Mouse (Mus musculus) intestine, postnatal 0 days (tissue): ENCODE measurements at regions not wholly inside any gene's neighbourhood (a gene's known extent, or its start where the extent isn't known, plus 50 kb on each side); places are given as distances from the start of the nearest gene placed in this dataset.

ENCODE experiments used
- ATAC-seq: fragments of 200-750 bp; cut with Nextera tagmentation; 2 replicates; pipeline ENCODE4 v1.8.0; 2017; ENCODE audit warnings: mild to moderate bottlenecking, moderate TSS enrichment, moderate library complexity
- H3K27ac ChIP-seq: fragments of 300-500 bp; sonication (generic); 2 replicates; pipeline ENCODE4 v1.5.1; 2014; ENCODE audit warnings: mild to moderate bottlenecking, low read depth, low read length, moderate library complexity
- H3K27me3 ChIP-seq: fragments of 300-500 bp; sonication (generic); replicated peaks from 2 replicates; pipeline ENCODE4 v1.6.1; 2014; ENCODE audit warnings: low read length, mixed read lengths; ENCODE audit not compliant: control insufficient read depth, insufficient read depth
- H3K36me3 ChIP-seq: fragments of 300-500 bp; sonication (generic); 2 replicates; pipeline ENCODE4 v1.6.1; 2014; ENCODE audit warnings: mild to moderate bottlenecking, moderate library complexity; ENCODE audit not compliant: control insufficient read depth, insufficient read depth
- H3K4me1 ChIP-seq: fragments of 300-500 bp; sonication (generic); replicated peaks from 2 replicates; pipeline ENCODE4 v1.6.1; 2014; ENCODE audit warnings: antibody characterized with exemption, low read length, mixed read lengths; ENCODE audit not compliant: control insufficient read depth, insufficient read depth
- H3K4me2 ChIP-seq: fragments of 300-500 bp; sonication (generic); replicated peaks from 2 replicates; pipeline ENCODE4 v1.6.1; 2014; ENCODE audit warnings: low read depth, mild to moderate bottlenecking, moderate library complexity
- H3K4me3 ChIP-seq: fragments of 300-500 bp; sonication (generic); 2 replicates; pipeline ENCODE4 v1.5.1; 2014; ENCODE audit warnings: low read depth, low read length
- H3K9ac ChIP-seq: fragments of 300-500 bp; sonication (generic); 2 replicates; pipeline ENCODE4 v1.6.1; 2014; ENCODE audit warnings: mild to moderate bottlenecking, low read depth, low read length
- H3K9me3 ChIP-seq: fragments of 300-500 bp; sonication (generic); 2 replicates; pipeline ENCODE4 v1.6.1; 2016; ENCODE audit warnings: mixed run types; ENCODE audit not compliant: control insufficient read depth
- CTCF ChIP-seq: sonication (generic); IDR thresholded peaks from 2 replicates; pipeline ENCODE4 v1.5.1; 2016; ENCODE audit warnings: low read depth, mild to moderate bottlenecking, control low read depth, antibody characterized with exemption, moderate library complexity
- WGBS: fragments of 180-500 bp; shearing (Covaris S2); extraction: QIAGEN DNeasy Blood & Tissue Kit; methylation state at CpG from one replicate; pipeline ENCODE4 v1.1.7; 2014; 5-methylcytosine and 5-hydroxymethylcytosine counted together

GRCm38 (mm10) chr9:115604450-115604849, 294.2 kb upstream of the Stt3b start:
- WGBS: 81% methylated on average over 3 of the region's 3 CpGs
- Histone ChIP-seq H3K9me3 (no peaks in the 10 kb centered on the region), H3K27ac (no peak overlapping the region), H3K4me1 (no peaks in the 10 kb centered on the region), H3K36me3 (no peaks in the 10 kb centered on the region), H3K4me3 (no peak overlapping the region), H3K27me3 (no peaks in the 10 kb centered on the region), H3K4me2 (no peak overlapping the region), H3K9ac (no peak overlapping the region)
- no peak for ATAC-seq
- no peak for TF ChIP-seq CTCF

DNA sequence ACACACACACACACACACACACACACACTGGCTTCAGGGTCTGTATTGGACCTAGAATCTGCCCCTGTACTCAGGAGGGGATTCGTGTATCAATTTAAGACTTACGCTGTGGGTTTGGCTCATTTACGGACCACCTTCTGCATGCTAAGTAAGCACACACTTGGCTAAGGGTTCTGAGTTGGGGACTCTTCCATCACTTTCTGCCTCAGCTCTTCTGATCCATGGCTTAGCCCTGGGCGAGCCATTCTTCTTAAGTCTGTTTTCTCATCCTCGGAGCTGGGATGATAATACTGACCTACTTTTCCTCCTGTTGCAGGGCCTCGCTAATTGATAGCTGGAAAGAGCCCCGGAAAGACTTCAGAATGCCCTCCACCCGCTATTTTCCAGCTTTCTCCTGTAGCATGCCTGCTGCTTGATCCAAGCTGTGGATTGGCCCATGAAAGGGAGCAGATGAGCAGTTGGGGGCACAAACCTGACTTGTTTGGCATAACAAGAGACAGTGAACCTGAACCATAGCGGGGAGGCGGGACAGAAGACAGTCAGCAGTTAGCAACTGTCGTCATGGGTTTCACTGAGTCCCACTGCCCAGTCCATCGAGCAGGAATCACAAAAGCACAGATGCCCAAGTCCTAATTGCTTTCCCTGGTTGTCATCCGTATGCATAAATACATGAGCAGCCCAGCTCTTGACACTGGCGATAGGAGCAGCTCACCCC, 294.9 kb upstream of the Stt3b start:
- no peak overlapping the region for H3K4me2 ChIP-seq
- no peaks in the 10 kb centered on the region for H3K36me3 ChIP-seq
- no peak overlapping the region for H3K4me3 ChIP-seq
- H3K9me3 ChIP-seq: no peaks in the 10 kb centered on the region
- ATAC-seq: no peak
- 82% methylated on average over 14 of the region's 14 CpGs for WGBS
- TF ChIP-seq CTCF: no peak
- H3K9ac ChIP-seq: no peak overlapping the region
- H3K27me3 ChIP-seq: no peaks in the 10 kb centered on the region
- H3K27ac ChIP-seq: no peak overlapping the region
- H3K4me1 ChIP-seq: no peaks in the 10 kb centered on the region

- no peak overlapping the region for H3K27ac ChIP-seq
- H3K4me3 ChIP-seq: no peak overlapping the region
- H3K9ac ChIP-seq: no peak overlapping the region
- TF ChIP-seq CTCF: no peak
- WGBS: 68% methylated on average over 2 of the region's 2 CpGs
- H3K4me1 ChIP-seq: no peaks in the 10 kb centered on the region
- no peak for ATAC-seq
- no peaks in the 10 kb centered on the region for H3K36me3 ChIP-seq
- H3K9me3 ChIP-seq: no peaks in the 10 kb centered on the region
- H3K4me2 ChIP-seq: no peak overlapping the region
- no peaks in the 10 kb centered on the region for H3K27me3 ChIP-seq
Observed at GRCm38 (mm10) chr9:115607961-115608360, 297.7 kb upstream of the Stt3b start.

- H3K27me3 ChIP-seq: no peaks in the 10 kb centered on the region
- no peak overlapping the region for H3K4me3 ChIP-seq
- no peak for TF ChIP-seq CTCF
- H3K9me3 ChIP-seq: no peaks in the 10 kb centered on the region
- H3K27ac ChIP-seq: no peak overlapping the region
- H3K36me3 ChIP-seq: no peaks in the 10 kb centered on the region
- no peak overlapping the region for H3K9ac ChIP-seq
- H3K4me1 ChIP-seq: no peaks in the 10 kb centered on the region
- no peak overlapping the region for H3K4me2 ChIP-seq
- no peak for ATAC-seq
- 74% methylated on average over 5 of the region's 5 CpGs for WGBS
Observed at GRCm38 (mm10) chr9:115608377-115608776, 298.2 kb upstream of the Stt3b start.

- H3K36me3 ChIP-seq: no peaks in the 10 kb centered on the region
- H3K4me1 ChIP-seq: no peaks in the 10 kb centered on the region
- no peak overlapping the region for H3K9ac ChIP-seq
- H3K4me3 ChIP-seq: no peak overlapping the region
- no peak for TF ChIP-seq CTCF
- H3K27ac ChIP-seq: no peak overlapping the region
- no peaks in the 10 kb centered on the region for H3K9me3 ChIP-seq
- 79% methylated on average over 5 of the region's 5 CpGs for WGBS
- H3K27me3 ChIP-seq: no peaks in the 10 kb centered on the region
- no peak for ATAC-seq
- H3K4me2 ChIP-seq: no peak overlapping the region
Observed at GRCm38 (mm10) chr9:115609904-115610303, 299.4 kb upstream of the Gadl1 start.

DNA sequence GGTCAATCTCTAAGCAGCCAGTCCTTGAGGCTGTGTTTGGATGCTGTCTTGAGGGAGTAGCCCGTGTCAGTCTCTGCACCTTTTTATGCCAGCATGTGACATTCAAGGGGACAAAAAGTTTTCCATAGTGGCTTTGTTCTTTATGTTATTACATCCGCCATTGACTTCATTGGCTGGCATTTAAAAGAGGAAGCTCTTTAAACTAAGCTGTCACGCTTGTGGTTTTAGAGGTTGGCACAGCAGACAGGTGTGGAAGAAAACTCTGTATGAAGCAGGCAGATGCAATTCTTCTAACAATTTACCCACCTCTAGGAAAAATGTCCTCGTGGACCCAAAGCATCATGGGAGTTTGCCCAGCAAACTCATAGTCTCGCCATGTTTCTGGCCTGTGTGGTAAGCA, 297.5 kb upstream of the Gadl1 start:
- H3K36me3 ChIP-seq: no peaks in the 10 kb centered on the region
- H3K4me2 ChIP-seq: no peak overlapping the region
- WGBS: 85% methylated on average over 5 of the region's 5 CpGs
- H3K9me3 ChIP-seq: no peaks in the 10 kb centered on the region
- no peak overlapping the region for H3K4me3 ChIP-seq
- no peaks in the 10 kb centered on the region for H3K27me3 ChIP-seq
- no peak overlapping the region for H3K27ac ChIP-seq
- no peak for TF ChIP-seq CTCF
- ATAC-seq: no peak
- H3K9ac ChIP-seq: no peak overlapping the region
- no peaks in the 10 kb centered on the region for H3K4me1 ChIP-seq

DNA sequence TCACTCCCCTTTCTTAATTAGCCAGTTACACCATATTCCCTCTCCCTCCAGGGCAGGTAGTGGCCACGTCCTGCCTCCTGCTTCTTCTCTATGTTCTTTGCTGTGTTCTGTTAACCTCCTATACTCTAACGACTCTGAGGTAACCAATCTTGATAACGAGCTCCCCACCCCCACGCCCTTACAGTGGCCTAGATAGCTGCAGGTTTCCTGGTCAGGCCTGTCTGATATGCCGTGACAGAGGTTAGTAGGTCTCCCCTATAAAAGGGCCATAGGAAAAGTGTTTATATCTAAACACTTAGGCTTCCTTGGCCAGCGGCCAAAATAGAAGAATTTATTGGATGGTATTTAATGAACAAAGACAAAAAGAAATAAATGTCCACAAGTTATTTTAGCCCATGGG, 296.3 kb upstream of the Gadl1 start:
- no peaks in the 10 kb centered on the region for H3K27me3 ChIP-seq
- no peak overlapping the region for H3K9ac ChIP-seq
- no peak overlapping the region for H3K27ac ChIP-seq
- no peaks in the 10 kb centered on the region for H3K9me3 ChIP-seq
- TF ChIP-seq CTCF: no peak
- no peak overlapping the region for H3K4me3 ChIP-seq
- WGBS: 52% methylated on average over 6 of the region's 6 CpGs
- no peak overlapping the region for H3K4me2 ChIP-seq
- ATAC-seq: no peak
- no peaks in the 10 kb centered on the region for H3K36me3 ChIP-seq
- no peaks in the 10 kb centered on the region for H3K4me1 ChIP-seq
